Mouse (Mus musculus): ENCODE results near the gene Mapk11.

- TF ChIP-seq CTCF (IDR thresholded peaks at IDR 0.05; ENCODE audit: insufficient read depth, low read length) (no peak), POLR2A (IDR thresholded peaks at IDR 0.05; ENCODE audit: borderline replicate concordance, extremely low read depth, low read depth, low read length) (no peak)
Measured at GRCm38 (mm10) chr15:89104425-89104824, 45.0 kb downstream of the Mapk11 start.
